Mouse (Mus musculus) kidney, adult 2 months (tissue): Measurements from ENCODE around the gene Tmbim7.

Source experiments
- CTCF ChIP-seq: fragments of 200-500 bp; conservative IDR thresholded peaks from 2 replicates; pipeline ENCODE4 v1.5.1; 2011; ENCODE audit warnings: low read depth, mild to moderate bottlenecking, control low read depth, low read length, moderate library complexity, mixed read lengths; ENCODE audit not compliant: insufficient read depth, insufficient read length
- POLR2A ChIP-seq: fragments of 200-500 bp; IDR thresholded peaks from one replicate; pipeline ENCODE4 v1.6.1; 2011; ENCODE audit warnings: low read depth, low read length, control low read depth

- TF ChIP-seq POLR2A (no peak), CTCF (no peak)
Measured at GRCm38 (mm10) chr5:3646539-3646938, 4.4 kb upstream of the Tmbim7 start.
